Mouse (Mus musculus) spleen, adult 18-20 months (tissue): Measurements from ENCODE around the gene Gm43517.

Experiments used
- DNase-seq, 2 experiments: peaks; one replicate each; pipeline ENCODE4 v3.0.0; 2022; ENCODE audit warnings: mixed read lengths in 2 of 2

Gene Gm43517

DNA sequence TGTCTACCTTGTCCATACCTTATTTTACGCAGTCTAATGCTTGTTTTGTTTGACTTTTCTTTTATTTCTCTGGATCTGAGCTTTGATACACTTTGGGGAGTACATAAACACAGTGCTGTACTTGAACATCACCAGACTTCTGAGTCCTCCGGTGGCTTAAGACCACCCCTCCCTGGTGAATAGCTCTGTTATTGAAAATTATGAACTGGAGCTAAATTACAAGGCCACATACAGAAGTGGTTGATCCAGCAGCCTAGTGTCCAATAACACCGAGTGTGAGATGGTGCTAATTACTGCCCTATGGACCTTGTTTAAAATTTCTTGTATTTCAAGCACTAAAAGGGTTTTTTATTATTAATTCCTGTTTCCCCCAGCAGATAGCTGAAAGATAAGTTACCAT, 33.0 kb downstream of the Gm43517 start:
- DNase-seq = no peak
